Mouse (Mus musculus): ENCODE measurements at regions not wholly inside any gene's neighbourhood (a gene's known extent, or its start where the extent isn't known, plus 50 kb on each side); places are given as distances from the start of the nearest gene placed in this dataset.
A peak's percentile ranks its signal among the peaks of the same experiment; 100 is the strongest.
"Not testable (repeated sequence)": the region's sequence is repeated elsewhere in the genome, so short reads cannot be mapped to it uniquely, and the experiment has no call there.

- ATAC-seq (ENCODE audit: extremely low read depth, insufficient number of reproducible peaks, low FRiP score, poor library complexity, severe bottlenecking): peak; percentile 17; the same call in 1 of the 2 replicates
Observed at GRCm38 (mm10) chr2:181930037-181930436, 60.9 kb upstream of the Gm14496 start.

DNA sequence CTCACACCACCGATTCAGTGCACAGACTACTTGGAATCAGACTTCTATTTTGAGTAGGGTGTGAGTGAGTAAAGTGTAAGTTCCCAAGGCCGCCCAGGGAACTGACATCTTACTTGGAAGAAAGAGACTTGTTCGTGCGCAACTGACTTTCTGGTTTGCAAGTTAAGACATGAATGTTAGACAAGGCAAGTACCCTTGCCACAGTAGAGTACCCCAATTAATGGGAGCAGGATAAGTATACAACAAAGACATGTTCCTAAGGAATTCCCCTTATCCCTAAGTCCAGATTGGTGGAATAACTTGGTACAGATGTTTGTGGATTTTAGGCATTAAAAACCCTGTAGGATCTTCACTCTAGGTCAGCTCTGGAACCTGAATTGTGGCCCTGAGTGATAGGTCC is 60.4 kb upstream of the Gm14496 start:
- not testable (repeated sequence) for ATAC-seq (ENCODE audit: extremely low read depth, insufficient number of reproducible peaks, low FRiP score, poor library complexity, severe bottlenecking)

GRCm38 (mm10) chr2:181931077-181931815 is 59.7 kb upstream of the Gm14496 start:
- peak; percentile 64 for ATAC-seq (ENCODE audit: extremely low read depth, insufficient number of reproducible peaks, low FRiP score, poor library complexity, severe bottlenecking)

GRCm38 (mm10) chr2:181931918-181932605 is 58.9 kb upstream of the Gm14496 start:
- ATAC-seq (ENCODE audit: extremely low read depth, insufficient number of reproducible peaks, low FRiP score, poor library complexity, severe bottlenecking): no peak

Data from neutrophil, adult 5-6 weeks (primary cell).